Mouse (Mus musculus) midbrain, embryonic 15.5 days (tissue): ENCODE results near the gene Fcgr3. TPM values are rescaled to one million over a fixed set of nuclear protein-coding genes. Genes with fewer than 3 reads are reported as not detected.
A peak's percentile ranks its signal among the peaks of the same experiment; 100 is the strongest.

ENCODE experiments used
- ATAC-seq: fragments of 200-750 bp; cut with Nextera tagmentation; replicated peaks from 2 replicates; pipeline ENCODE4 v1.8.0; 2017; ENCODE audit warnings: moderate TSS enrichment
- H3K27ac ChIP-seq: fragments of 300-500 bp; sonication (generic); 2 replicates; pipeline ENCODE4 v1.5.1; 2015; ENCODE audit warnings: mild to moderate bottlenecking, inconsistent platforms
- H3K27me3 ChIP-seq: fragments of 300-500 bp; sonication (generic); replicated peaks from 2 replicates; pipeline ENCODE4 v1.6.1; 2015; ENCODE audit warnings: inconsistent platforms
- H3K36me3 ChIP-seq: fragments of 300-500 bp; sonication (generic); replicated peaks from 2 replicates; pipeline ENCODE4 v1.6.1; 2015; ENCODE audit warnings: inconsistent platforms
- H3K4me1 ChIP-seq: fragments of 300-500 bp; sonication (generic); 2 replicates; pipeline ENCODE4 v1.6.1; 2015; ENCODE audit warnings: inconsistent platforms
- H3K4me2 ChIP-seq: fragments of 300-500 bp; sonication (generic); 2 replicates; pipeline ENCODE4 v1.6.1; 2015; ENCODE audit warnings: inconsistent platforms, mild to moderate bottlenecking, moderate library complexity
- H3K4me3 ChIP-seq: fragments of 300-500 bp; sonication (generic); 2 replicates; pipeline ENCODE4 v1.5.1; 2015; ENCODE audit warnings: mild to moderate bottlenecking, inconsistent platforms
- H3K9ac ChIP-seq: fragments of 300-500 bp; sonication (generic); 2 replicates; pipeline ENCODE4 v1.6.1; 2015; ENCODE audit warnings: mild to moderate bottlenecking, inconsistent platforms
- H3K9me3 ChIP-seq: fragments of 300-500 bp; sonication (generic); 2 replicates; pipeline ENCODE4 v1.6.1; 2016; ENCODE audit warnings: inconsistent platforms
- WGBS: fragments of 180-500 bp; shearing (Covaris S2); methylation state at CpG from one replicate; pipeline ENCODE4 v1.1.7; 2015; ENCODE audit warnings: mixed read lengths; 5-methylcytosine and 5-hydroxymethylcytosine counted together
- polyA plus RNA-seq: library from polyadenylated mRNA; unstranded; fragments of >200 nt; fragmentation: Nextera tagmentation; extraction: Ambion mirVana; gene quantifications from 2 replicates; pipeline ENCODE4 v1.2.1, GENCODE M21; 2015

Gene Fcgr3
- polyA plus RNA-seq, 1 experiment from 2014 or later = 10.7 TPM

DNA sequence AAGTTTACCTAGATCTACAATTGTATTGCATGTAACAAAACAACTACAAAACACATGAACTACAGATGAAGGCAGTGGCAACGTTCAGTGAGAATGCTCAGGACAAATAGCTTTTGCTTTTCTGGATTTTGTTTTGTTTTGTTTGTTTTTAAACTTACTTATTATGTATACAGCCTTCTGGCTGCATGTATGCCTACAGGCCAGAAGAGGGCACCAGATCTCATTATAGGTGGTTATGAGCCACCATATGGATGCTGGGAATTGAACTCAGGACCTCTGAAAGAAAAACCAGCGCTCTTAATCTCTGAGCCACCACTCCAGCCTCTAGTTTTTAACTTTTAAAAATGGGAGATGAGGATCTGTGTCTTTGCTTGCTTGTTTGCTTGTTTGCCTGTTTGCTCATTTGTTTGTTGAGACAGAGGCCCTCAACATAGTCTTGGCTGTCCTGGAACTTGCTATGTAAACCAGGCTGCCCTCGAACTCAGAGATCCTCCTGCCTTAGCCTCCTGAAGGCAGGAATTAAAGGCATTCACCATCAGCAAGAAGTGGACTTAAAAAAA is 21.1 kb downstream of the Fcgr3 start:
- Histone ChIP-seq H3K27ac (peak overlapping the region; percentile 85), H3K27me3 (0 out of 2 replicates have a peak, but pooled peaks cover 3% of the 10 kb centered on the region), H3K9ac (peak overlapping the region; percentile 63), H3K4me3 (peak overlapping the region; percentile 62), H3K9me3 (no peaks in the 10 kb centered on the region), H3K4me1 (no peaks in the 10 kb centered on the region), H3K36me3 (no peaks in the 10 kb centered on the region), H3K4me2 (peak overlapping the region; percentile 52)
- WGBS = 72% methylated on average over 3 of the region's 3 CpGs
- ATAC-seq = no peak

DNA sequence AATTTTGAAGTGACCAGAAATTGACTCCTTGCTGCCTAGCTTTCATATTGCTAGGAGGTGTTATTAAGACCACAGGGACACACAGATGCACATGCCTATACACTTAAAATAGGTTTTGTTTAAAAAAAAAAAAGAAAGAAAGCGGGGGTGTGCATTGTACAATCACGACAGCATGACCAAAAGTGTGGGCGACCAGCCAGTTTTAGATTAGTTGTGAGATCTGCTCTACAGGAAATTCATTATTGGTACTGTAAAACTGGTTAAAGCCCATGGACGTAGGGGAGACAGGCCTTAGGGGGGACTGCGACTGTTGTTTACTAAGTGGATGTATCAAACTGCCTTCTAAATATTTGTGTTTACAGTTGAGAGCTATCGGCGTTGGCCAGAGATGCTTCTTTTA is 24.9 kb downstream of the Fcgr3 start:
- no peak for ATAC-seq
- no peak overlapping the region for H3K4me2 ChIP-seq

DNA sequence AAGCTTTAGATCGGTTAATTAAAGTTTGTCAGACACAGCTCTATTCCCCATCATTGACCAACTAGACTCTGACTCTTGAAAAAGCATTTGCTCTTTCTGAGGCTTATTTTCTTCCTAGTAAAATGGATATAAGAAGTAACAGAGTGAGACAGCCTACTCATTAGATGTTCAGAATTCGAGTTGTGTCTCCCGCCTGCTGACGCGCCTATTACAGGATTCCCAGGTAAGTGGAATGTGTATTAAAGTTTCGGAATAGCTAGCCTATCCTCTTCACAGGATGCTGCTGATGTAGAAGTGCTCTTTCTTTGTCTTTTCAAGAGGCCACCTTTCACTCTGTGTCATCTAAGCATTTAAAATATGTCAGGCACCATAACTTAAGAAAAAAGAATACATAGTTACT is 25.6 kb downstream of the Fcgr3 start:
- H3K9me3 ChIP-seq = no peaks in the 10 kb centered on the region
- H3K4me1 ChIP-seq = peaks cover 11% of the 10 kb centered on the region
- 70% methylated on average over 6 of the region's 6 CpGs for WGBS
- H3K4me3 ChIP-seq = 0 out of 2 replicates have a peak overlapping the region, but pooled peaks have one; percentile 95
- H3K36me3 ChIP-seq = no peaks in the 10 kb centered on the region
- peak overlapping the region; percentile 45; the same call in 1 of the 2 replicates for H3K4me2 ChIP-seq
- H3K27me3 ChIP-seq = 0 out of 2 replicates have a peak, but pooled peaks cover 3% of the 10 kb centered on the region
- H3K27ac ChIP-seq = no peak overlapping the region
- no peak overlapping the region for H3K9ac ChIP-seq
- ATAC-seq = no peak

More for the DNA sequence above, 24.9 kb downstream of the Fcgr3 start:
- H3K9me3 ChIP-seq = no peaks in the 10 kb centered on the region
- 85% methylated on average over 7 of the region's 7 CpGs for WGBS
- H3K4me1 ChIP-seq = peaks cover 6% of the 10 kb centered on the region
- no peak overlapping the region for H3K9ac ChIP-seq
- H3K27ac ChIP-seq = no peak overlapping the region
- no peak overlapping the region for H3K4me3 ChIP-seq
- 0 out of 2 replicates have a peak, but pooled peaks cover 3% of the 10 kb centered on the region for H3K27me3 ChIP-seq
- no peaks in the 10 kb centered on the region for H3K36me3 ChIP-seq

DNA sequence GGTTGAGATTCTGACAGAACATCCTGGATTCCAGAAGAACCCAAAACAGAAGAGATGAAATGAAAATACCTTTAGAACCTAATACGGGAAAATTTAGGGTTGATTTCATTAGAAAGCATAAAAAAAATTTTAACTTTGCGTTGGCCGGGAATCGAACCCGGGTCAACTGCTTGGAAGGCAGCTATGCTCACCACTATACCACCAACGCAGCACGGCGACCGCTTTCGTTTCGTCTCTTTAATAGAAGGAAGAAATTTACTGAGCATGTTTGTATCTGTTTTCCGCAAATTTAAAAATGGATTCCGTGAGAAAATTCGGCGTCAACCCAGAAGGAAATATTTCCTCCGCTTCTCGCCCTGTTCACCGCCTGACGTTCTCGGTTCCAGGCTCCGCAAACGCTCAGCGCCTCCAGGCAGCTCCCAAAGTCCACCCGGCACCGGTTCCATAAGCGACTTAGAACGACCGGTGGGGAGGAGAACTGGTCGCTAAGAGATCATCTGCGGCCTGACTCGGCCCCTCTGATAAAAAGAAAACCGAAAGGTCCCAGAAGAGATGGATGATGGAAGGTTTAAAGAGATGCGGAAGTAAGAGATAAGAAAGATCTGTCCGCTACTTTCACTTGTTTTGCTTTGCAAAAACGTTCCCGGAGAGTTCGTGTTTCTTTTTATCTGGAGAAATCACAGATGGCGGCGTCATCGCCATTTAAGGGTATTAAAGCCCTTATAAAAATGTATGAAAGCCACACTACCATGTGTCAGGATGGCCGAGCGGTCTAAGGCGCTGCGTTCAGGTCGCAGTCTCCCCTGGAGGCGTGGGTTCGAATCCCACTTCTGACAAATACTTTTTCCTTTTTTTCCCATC is 26.6 kb downstream of the Fcgr3 start:
- Histone ChIP-seq H3K9ac (peak overlapping the region; percentile 77), H3K27me3 (0 out of 2 replicates have a peak, but pooled peaks cover 3% of the 10 kb centered on the region), H3K9me3 (no peaks in the 10 kb centered on the region), H3K36me3 (no peaks in the 10 kb centered on the region), H3K4me1 (peaks cover 11% of the 10 kb centered on the region), H3K4me3 (peak overlapping the region; percentile 95), H3K4me2 (peak overlapping the region; percentile 47), H3K27ac (peak overlapping the region; percentile 93)
- WGBS = under 1% methylated on average over 47 of the region's 47 CpGs
- ATAC-seq = peak; percentile 88

DNA sequence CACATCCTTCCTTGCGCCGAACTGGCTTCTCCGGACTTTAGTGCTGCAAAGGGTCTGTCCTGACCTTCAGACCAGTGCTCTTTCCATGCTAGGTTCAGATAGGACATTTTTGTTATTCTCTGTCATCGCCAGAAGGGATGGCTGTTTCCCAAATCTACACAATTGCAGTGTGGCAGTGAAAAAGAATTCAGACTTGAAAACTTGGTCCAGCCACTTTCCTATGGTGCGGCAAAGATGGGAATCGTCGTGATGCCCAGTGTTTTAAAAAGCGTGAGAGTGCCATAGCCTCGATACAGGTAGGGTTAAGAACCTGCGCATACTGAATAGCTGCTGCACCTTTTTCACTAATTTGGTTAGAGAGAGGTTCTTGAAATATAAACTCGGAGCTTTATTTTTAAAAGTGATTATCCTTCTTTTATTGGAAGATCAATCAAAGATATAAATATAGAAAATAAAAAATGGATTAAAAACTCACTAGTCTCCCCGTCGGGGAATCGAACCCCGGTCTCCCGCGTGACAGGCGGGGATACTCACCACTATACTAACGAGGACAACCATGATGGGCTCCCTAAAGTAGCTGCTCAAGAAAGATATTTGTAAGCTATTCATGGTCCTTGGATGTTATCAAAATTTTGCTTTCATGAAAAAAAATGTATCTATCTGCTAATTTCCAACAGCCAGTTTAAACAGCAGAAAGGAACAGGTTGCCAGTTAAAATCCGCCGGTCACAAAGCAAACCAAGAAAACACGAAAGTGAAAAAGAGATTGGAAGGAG is 28.0 kb downstream of the Fcgr3 start:
- WGBS = 3% methylated on average over 22 of the region's 22 CpGs
- Histone ChIP-seq H3K27ac (no peak overlapping the region), H3K9me3 (no peaks in the 10 kb centered on the region), H3K4me2 (peak overlapping the region; percentile 60), H3K27me3 (0 out of 2 replicates have a peak, but pooled peaks cover 3% of the 10 kb centered on the region), H3K36me3 (no peaks in the 10 kb centered on the region), H3K4me1 (peaks cover 18% of the 10 kb centered on the region), H3K4me3 (peak overlapping the region; percentile 45), H3K9ac (no peak overlapping the region; the same call in 1 of the 2 replicates)
- peak; percentile 65 for ATAC-seq

DNA sequence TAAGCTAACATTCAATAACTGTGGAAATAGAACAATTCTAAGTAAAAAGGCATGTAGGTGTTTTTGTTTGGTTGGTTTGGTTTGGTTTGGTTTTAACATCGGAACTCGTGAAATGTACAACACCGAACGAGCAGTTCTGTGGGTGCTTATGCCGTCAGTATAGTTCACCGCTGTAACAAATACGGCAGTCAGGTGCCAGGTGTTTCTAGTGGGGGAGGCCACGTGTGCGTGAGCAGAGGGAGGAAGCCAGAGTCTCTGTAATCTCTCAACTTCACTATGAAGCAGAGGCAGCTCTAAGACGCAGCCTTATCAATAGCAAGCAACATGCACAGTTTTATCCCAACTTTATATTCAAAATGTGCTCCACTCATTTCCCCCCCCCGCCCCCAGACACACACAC is 29.1 kb downstream of the Fcgr3 start:
- no peak overlapping the region for H3K27ac ChIP-seq
- H3K4me3 ChIP-seq = 0 out of 2 replicates have a peak overlapping the region, but pooled peaks have one; percentile 3
- WGBS = 50% methylated on average over 11 of the region's 11 CpGs
- no peak for ATAC-seq
- H3K4me2 ChIP-seq = peak overlapping the region; percentile 78
- H3K4me1 ChIP-seq = peaks cover 18% of the 10 kb centered on the region
- H3K9ac ChIP-seq = no peak overlapping the region
- no peaks in the 10 kb centered on the region for H3K9me3 ChIP-seq
- peaks cover 9% of the 10 kb centered on the region; the same call in 1 of the 2 replicates for H3K27me3 ChIP-seq
- H3K36me3 ChIP-seq = no peaks in the 10 kb centered on the region

DNA sequence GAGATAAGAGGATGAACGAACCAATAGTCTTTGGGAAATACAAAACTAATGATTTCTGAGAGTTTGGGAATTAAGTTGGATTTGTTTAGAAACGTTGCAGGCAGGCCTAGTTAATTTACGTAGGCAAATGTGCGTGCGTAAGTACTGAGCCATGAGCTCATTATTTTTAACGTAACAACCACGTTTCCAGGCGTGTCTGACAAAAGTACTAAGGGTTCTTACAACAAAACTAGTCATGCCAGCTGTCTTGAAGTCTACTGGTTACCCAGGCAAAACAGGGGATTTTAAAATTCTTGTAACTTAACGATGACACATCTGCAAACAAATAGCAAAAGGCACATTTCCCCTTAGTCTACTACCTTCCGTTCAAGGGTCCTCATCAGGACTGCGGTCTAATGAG is 30.5 kb downstream of the Fcgr3 start:
- H3K4me3 ChIP-seq = peak overlapping the region; percentile 62

DNA sequence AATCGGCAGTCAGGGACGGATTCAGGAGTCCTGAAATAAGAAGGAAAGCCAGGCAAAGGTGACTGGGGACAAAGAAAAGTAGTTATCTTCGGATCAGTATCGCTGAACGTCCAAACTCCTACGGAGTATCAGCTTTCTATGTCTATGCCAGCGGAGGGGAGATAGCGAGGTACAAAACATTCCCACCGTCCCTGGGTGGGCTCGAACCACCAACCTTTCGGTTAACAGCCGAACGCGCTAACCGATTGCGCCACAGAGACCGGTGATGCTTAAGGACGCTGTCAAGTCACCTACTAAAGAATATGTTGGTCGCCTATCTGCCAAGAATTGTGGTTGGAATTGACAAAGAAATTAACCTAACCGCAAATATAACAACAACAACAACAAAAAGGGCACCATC is 31.0 kb downstream of the Fcgr3 start:
- under 1% methylated on average over 20 of the region's 20 CpGs for WGBS
- H3K4me1 ChIP-seq = peaks cover 18% of the 10 kb centered on the region
- H3K9me3 ChIP-seq = no peaks in the 10 kb centered on the region
- peaks cover 11% of the 10 kb centered on the region; the same call in 1 of the 2 replicates for H3K27me3 ChIP-seq
- peak overlapping the region; percentile 36; the same call in 1 of the 2 replicates for H3K27ac ChIP-seq
- H3K4me2 ChIP-seq = peak overlapping the region; percentile 78
- no peaks in the 10 kb centered on the region for H3K36me3 ChIP-seq
- peak overlapping the region; percentile 62 for H3K4me3 ChIP-seq
- peak; percentile 82 for ATAC-seq
- H3K9ac ChIP-seq = peak overlapping the region; percentile 42

More for the DNA sequence above, 30.5 kb downstream of the Fcgr3 start:
- no peak overlapping the region for H3K27ac ChIP-seq
- peaks cover 11% of the 10 kb centered on the region; the same call in 1 of the 2 replicates for H3K27me3 ChIP-seq
- H3K9ac ChIP-seq = peak overlapping the region; percentile 1; the same call in 1 of the 2 replicates
- peak overlapping the region; percentile 78 for H3K4me2 ChIP-seq
- no peak for ATAC-seq
- H3K9me3 ChIP-seq = no peaks in the 10 kb centered on the region
- H3K36me3 ChIP-seq = no peaks in the 10 kb centered on the region
- H3K4me1 ChIP-seq = peaks cover 18% of the 10 kb centered on the region
- 3% methylated on average over 11 of the region's 11 CpGs for WGBS

DNA sequence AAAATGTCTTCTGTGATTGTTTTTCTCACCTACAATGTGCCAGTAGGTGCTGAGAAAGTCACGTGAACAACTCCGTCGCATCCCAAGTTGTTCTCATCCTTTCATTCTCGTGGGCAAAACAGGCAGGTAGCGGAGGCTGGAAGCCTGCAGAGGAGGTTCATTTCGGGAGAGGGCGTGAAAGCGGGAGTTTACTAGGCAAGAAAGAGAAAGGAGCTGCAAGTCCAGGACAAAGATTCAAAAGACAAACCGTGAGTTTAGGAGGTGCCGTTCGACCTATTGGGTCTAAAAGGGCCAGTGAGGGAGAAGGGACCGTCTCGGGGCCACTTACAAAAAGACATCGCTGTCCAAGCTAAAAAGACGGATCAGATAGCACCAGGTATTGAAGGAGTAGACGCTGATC is 31.5 kb downstream of the Fcgr3 start:
- peak; percentile 16; the same call in 1 of the 2 replicates for ATAC-seq
- H3K4me2 ChIP-seq = peak overlapping the region; percentile 78
- peak overlapping the region; percentile 36; the same call in 1 of the 2 replicates for H3K27ac ChIP-seq
- H3K9me3 ChIP-seq = no peaks in the 10 kb centered on the region
- peak overlapping the region; percentile 62 for H3K4me3 ChIP-seq
- H3K9ac ChIP-seq = peak overlapping the region; percentile 42
- no peaks in the 10 kb centered on the region for H3K36me3 ChIP-seq
- peaks cover 18% of the 10 kb centered on the region for H3K4me1 ChIP-seq
- under 1% methylated on average over 16 of the region's 16 CpGs for WGBS
- H3K27me3 ChIP-seq = peaks cover 11% of the 10 kb centered on the region; the same call in 1 of the 2 replicates

DNA sequence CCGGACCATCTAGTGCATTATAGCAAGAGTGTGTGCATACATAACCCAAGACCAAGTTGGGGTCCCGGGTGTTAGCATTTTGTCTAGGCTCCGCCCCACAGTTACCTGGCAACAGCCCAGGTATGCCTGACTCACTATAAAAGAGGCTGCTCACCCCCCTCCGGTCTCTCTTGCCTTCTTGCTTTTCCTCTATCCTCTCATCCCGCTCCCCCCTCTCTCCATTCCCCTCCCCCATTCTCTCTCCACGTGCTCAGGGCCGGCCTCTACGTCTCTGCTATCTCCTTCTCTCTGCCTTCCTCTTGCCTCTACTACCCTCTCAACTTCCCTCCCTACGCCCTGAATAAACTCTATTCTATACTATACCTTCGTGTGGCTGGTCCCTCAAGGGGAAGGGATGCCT is 32.0 kb downstream of the Fcgr3 start:
- Histone ChIP-seq H3K4me1 (peaks cover 18% of the 10 kb centered on the region), H3K9ac (peak overlapping the region; percentile 42), H3K9me3 (no peaks in the 10 kb centered on the region), H3K27me3 (peaks cover 11% of the 10 kb centered on the region; the same call in 1 of the 2 replicates), H3K36me3 (no peaks in the 10 kb centered on the region), H3K4me3 (peak overlapping the region; percentile 62), H3K27ac (no peak overlapping the region), H3K4me2 (peak overlapping the region; percentile 78)
- ATAC-seq = peak; percentile 32
- WGBS = 6% methylated on average over 10 of the region's 10 CpGs

DNA sequence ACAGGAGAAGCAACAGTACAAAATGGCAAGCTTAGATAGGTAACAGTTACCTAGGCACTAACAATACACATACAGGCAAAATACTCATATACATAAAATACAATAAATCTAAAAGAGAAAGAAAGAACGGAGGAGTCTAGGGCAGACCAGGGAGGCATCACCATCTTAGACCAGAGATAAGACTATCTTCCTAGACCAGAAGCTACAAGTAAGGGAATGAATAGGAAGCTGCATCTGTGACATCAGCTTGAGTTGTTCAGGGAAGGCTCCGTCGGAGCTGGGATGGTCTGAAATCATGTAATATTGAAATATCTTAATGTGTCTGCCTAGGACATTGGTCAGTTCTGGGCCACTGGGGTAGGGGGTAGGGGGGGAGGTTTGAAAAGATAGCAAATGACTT is 33.0 kb downstream of the Fcgr3 start:
- Histone ChIP-seq H3K9me3 (no peaks in the 10 kb centered on the region), H3K27ac (no peak overlapping the region), H3K9ac (no peak overlapping the region), H3K36me3 (no peaks in the 10 kb centered on the region), H3K4me1 (peaks cover 18% of the 10 kb centered on the region), H3K4me2 (0 out of 2 replicates have a peak overlapping the region, but pooled peaks have one; percentile 78), H3K4me3 (0 out of 2 replicates have a peak overlapping the region, but pooled peaks have one; percentile 62), H3K27me3 (peaks cover 11% of the 10 kb centered on the region; the same call in 1 of the 2 replicates)
- 88% methylated on average over 3 of the region's 3 CpGs for WGBS
- no peak for ATAC-seq
